Mouse (Mus musculus): Measurements from ENCODE around the gene Gpr3. TPM values are rescaled to one million over a fixed set of nuclear protein-coding genes. Genes with fewer than 3 reads are reported as not detected.

Gpr3 gene
- polyA plus RNA-seq, 1 experiment, result 0.40 TPM

- no peaks in the 10 kb centered on the region for H3K27me3 ChIP-seq (ENCODE audit: control insufficient read depth, insufficient read depth, insufficient read length)
Measured at GRCm38 (mm10) chr4:133242710-133243109, 30.4 kb upstream of the Gpr3 start.

DNA sequence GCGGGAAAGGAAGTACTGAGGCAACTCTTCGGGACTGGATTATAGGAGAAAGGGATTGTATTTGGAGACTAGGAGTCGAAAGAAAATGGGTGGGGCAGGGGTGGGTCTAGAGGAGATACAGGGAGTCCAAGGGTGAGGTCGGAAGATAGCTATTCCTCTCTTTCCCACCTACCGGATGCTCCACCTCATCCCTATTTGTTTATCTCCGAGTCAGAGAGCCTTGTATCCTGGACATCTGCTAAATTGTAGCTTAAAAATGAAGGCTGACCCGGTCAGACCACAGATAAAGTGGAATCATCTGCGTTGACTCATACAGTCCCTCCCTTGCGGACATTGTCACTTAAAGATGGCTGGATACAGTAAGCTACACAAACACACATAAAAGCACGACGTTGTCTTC lies 29.6 kb upstream of the Gpr3 start:
- Histone ChIP-seq H3K79me2 (ENCODE audit: control insufficient read depth, insufficient read depth) (no peaks in the 10 kb centered on the region), H3K27me3 (ENCODE audit: control insufficient read depth, insufficient read depth, insufficient read length) (no peaks in the 10 kb centered on the region)
- TF ChIP-seq MYOD1 (IDR thresholded peaks at IDR 0.05; ENCODE audit: control insufficient read depth in 1 of 3, insufficient read length in 2 of 3, low read depth in 2 of 3) (no peak), POLR2AphosphoS2 (IDR thresholded peaks at IDR 0.05; ENCODE audit: insufficient read length, low read depth) (no peak), MYOG (IDR thresholded peaks at IDR 0.05; ENCODE audit: control insufficient read depth in 1 of 3, insufficient read depth in 1 of 3, insufficient read length in 2 of 3, low read depth in 2 of 3) (no peak)

More at GRCm38 (mm10) chr4:133242710-133243109, 30.4 kb upstream of the Gpr3 start:
- Histone ChIP-seq H3K4me2 (ENCODE audit: low read depth) (peak overlapping the region; percentile 90), H3ac (ENCODE audit: control insufficient read depth, insufficient read length) (no peak overlapping the region), H3K36me3 (ENCODE audit: control insufficient read depth, insufficient read depth) (no peaks in the 10 kb centered on the region), H3K4me3 (peak overlapping the region; percentile 25), H3K79me2 (ENCODE audit: control insufficient read depth, insufficient read depth) (no peaks in the 10 kb centered on the region)
- TF ChIP-seq MAX (IDR thresholded peaks at IDR 0.05; ENCODE audit: low read depth), result no peak
- no peak for TF ChIP-seq TCF12 (IDR thresholded peaks at IDR 0.05; ENCODE audit: insufficient read depth, poor library complexity, severe bottlenecking)
- no peak for TF ChIP-seq TCF3 (IDR thresholded peaks at IDR 0.05; ENCODE audit: insufficient read length, low read depth)
- no peak for TF ChIP-seq REST (IDR thresholded peaks at IDR 0.05; ENCODE audit: insufficient read depth, insufficient read length)
- TF ChIP-seq MYOG (IDR thresholded peaks at IDR 0.05; ENCODE audit: control insufficient read depth in 1 of 3, insufficient read depth in 1 of 3, insufficient read length in 2 of 3, low read depth in 2 of 3), result no peak
- no peak for TF ChIP-seq USF1 (IDR thresholded peaks at IDR 0.05; ENCODE audit: low read depth)
- no peak for TF ChIP-seq E2F4 (IDR thresholded peaks at IDR 0.05; ENCODE audit: insufficient read depth)
- no peak for TF ChIP-seq SRF (IDR thresholded peaks at IDR 0.05; ENCODE audit: control insufficient read depth, insufficient read length, low read depth)
- TF ChIP-seq CEBPB (IDR thresholded peaks at IDR 0.05; ENCODE audit: insufficient read depth, poor library complexity, severe bottlenecking), result no peak
- no peak for TF ChIP-seq MYOD1 (IDR thresholded peaks at IDR 0.05; ENCODE audit: control insufficient read depth in 1 of 3, insufficient read length in 2 of 3, low read depth in 2 of 3)
- no peak for TF ChIP-seq POLR2AphosphoS2 (IDR thresholded peaks at IDR 0.05; ENCODE audit: insufficient read length, low read depth)
- no peak for TF ChIP-seq POLR2A (IDR thresholded peaks at IDR 0.05; ENCODE audit: insufficient read length, low read depth)

DNA sequence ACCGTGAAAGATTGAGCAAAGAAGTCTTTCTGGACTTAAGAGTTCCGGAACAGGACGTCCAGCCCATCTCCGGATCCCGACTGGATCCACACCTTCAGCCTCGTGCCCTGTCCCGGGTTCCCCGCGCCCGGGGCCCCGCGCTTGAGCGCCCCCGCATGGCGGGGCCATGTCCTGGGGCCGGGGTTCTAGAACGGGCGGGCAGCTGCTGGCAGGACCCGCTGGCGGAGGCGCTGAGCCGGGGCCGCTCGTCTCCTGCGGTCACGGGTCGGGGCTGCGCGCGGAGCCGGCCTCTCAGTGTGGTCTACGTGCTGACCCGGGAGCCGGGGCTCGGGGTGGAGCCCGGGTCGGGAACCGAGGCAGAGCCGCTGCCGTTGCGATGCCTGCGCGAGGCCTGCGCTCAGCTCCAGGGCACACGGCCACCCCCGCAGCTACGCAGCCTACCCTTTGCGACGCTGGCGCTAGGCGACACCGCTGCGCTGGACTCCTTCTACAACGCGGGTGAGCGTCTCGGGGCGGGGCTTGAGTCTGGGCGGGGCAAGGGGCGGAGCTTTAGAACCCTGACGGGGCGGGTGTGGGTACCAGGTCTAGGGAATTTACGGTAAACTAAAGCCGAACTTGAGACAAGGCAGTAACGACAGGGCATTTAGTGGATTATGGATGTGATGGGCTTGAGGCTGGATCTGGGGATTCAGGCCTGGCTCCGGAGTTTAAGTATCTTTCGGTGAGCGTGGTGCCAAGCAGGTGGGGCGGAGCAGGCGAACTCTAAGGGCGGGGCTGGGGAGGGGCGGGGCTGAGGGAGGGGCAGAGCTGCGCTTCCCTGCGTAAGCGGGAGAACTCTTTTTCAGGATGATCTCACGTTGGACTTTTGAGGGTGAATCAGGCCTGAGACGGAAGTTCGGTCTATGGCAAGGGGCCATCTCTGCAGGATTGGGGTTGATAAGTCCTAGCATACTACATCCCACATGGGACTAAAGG lies 28.9 kb upstream of the Gpr3 start:
- no peaks in the 10 kb centered on the region for H3K27me3 ChIP-seq (ENCODE audit: control insufficient read depth, insufficient read depth, insufficient read length)
- peak overlapping the region; percentile 29 for H3ac ChIP-seq (ENCODE audit: control insufficient read depth, insufficient read length)
- no peaks in the 10 kb centered on the region for H3K36me3 ChIP-seq (ENCODE audit: control insufficient read depth, insufficient read depth)
- peak overlapping the region; percentile 90 for H3K4me2 ChIP-seq (ENCODE audit: low read depth)
- TF ChIP-seq USF1 (IDR thresholded peaks at IDR 0.05; ENCODE audit: low read depth) (no peak), MAX (IDR thresholded peaks at IDR 0.05; ENCODE audit: low read depth) (no peak), MYOD1 (IDR thresholded peaks at IDR 0.05; ENCODE audit: control insufficient read depth in 1 of 3, insufficient read length in 2 of 3, low read depth in 2 of 3) (no peak), TCF12 (IDR thresholded peaks at IDR 0.05; ENCODE audit: insufficient read depth, poor library complexity, severe bottlenecking) (no peak), CEBPB (IDR thresholded peaks at IDR 0.05; ENCODE audit: insufficient read depth, poor library complexity, severe bottlenecking) (no peak), REST (IDR thresholded peaks at IDR 0.05; ENCODE audit: insufficient read depth, insufficient read length) (no peak), POLR2AphosphoS2 (IDR thresholded peaks at IDR 0.05; ENCODE audit: insufficient read length, low read depth) (peak; percentile 92), POLR2A (IDR thresholded peaks at IDR 0.05; ENCODE audit: insufficient read length, low read depth) (peak; percentile 93), SRF (IDR thresholded peaks at IDR 0.05; ENCODE audit: control insufficient read depth, insufficient read length, low read depth) (no peak), TCF3 (IDR thresholded peaks at IDR 0.05; ENCODE audit: insufficient read length, low read depth) (no peak), MYOG (IDR thresholded peaks at IDR 0.05; ENCODE audit: control insufficient read depth in 1 of 3, insufficient read depth in 1 of 3, insufficient read length in 2 of 3, low read depth in 2 of 3) (peak in 2 of 3 experiments; percentile 39 to 56), E2F4 (IDR thresholded peaks at IDR 0.05; ENCODE audit: insufficient read depth) (no peak)
- H3K4me3 ChIP-seq, result peak overlapping the region; percentile 25
- no peaks in the 10 kb centered on the region for H3K79me2 ChIP-seq (ENCODE audit: control insufficient read depth, insufficient read depth)

More for the DNA sequence above, 29.6 kb upstream of the Gpr3 start:
- Histone ChIP-seq H3ac (ENCODE audit: control insufficient read depth, insufficient read length) (no peak overlapping the region), H3K4me3 (peak overlapping the region; percentile 25), H3K4me2 (ENCODE audit: low read depth) (peak overlapping the region; percentile 90), H3K36me3 (ENCODE audit: control insufficient read depth, insufficient read depth) (no peaks in the 10 kb centered on the region)

DNA sequence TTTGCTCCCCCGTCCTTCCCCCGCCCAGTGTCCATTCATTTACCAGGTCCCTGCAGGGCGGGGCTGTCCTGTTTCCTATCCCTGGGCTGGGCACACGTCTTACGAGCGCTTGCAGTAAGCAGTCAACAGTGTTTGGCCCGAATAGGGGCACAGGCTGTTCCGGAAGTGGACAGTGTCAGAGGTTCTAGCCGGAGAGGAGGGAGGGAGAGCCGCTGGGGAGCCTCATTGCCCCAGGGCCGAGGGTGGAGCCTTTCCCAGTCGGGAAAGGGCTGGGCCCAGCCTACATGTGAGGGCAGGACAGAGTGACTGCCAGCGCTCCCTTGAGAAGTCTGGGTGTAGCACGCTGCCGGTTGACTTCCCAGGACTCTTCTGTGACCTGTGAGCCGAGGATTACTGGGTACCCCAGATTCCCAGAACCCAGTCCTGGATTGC lies 28.2 kb upstream of the Gpr3 start, which contains the start of gene Map3k6:
Gene Map3k6, plus strand, starts transcription at position 329 of the 432 bp plus-strand sequence.
- Histone ChIP-seq H3K4me3 (peak within 1 kb of the TSS; percentile 25), H3ac (ENCODE audit: control insufficient read depth, insufficient read length) (peak within 1 kb of the TSS; percentile 29), H3K79me2 (ENCODE audit: control insufficient read depth, insufficient read depth) (no peaks in the 10 kb centered on the region), H3K36me3 (ENCODE audit: control insufficient read depth, insufficient read depth) (no peaks in the 10 kb centered on the region), H3K27me3 (ENCODE audit: control insufficient read depth, insufficient read depth, insufficient read length) (no peaks in the 10 kb centered on the region), H3K4me2 (ENCODE audit: low read depth) (peak within 1 kb of the TSS; percentile 90)
- TF ChIP-seq CEBPB (IDR thresholded peaks at IDR 0.05; ENCODE audit: insufficient read depth, poor library complexity, severe bottlenecking) (no peak), MAX (IDR thresholded peaks at IDR 0.05; ENCODE audit: low read depth) (no peak), TCF3 (IDR thresholded peaks at IDR 0.05; ENCODE audit: insufficient read length, low read depth) (no peak), REST (IDR thresholded peaks at IDR 0.05; ENCODE audit: insufficient read depth, insufficient read length) (no peak), MYOG (IDR thresholded peaks at IDR 0.05; ENCODE audit: control insufficient read depth in 1 of 3, insufficient read depth in 1 of 3, insufficient read length in 2 of 3, low read depth in 2 of 3) (no peak), POLR2A (IDR thresholded peaks at IDR 0.05; ENCODE audit: insufficient read length, low read depth) (peak; percentile 66), E2F4 (IDR thresholded peaks at IDR 0.05; ENCODE audit: insufficient read depth) (no peak), USF1 (IDR thresholded peaks at IDR 0.05; ENCODE audit: low read depth) (no peak), POLR2AphosphoS2 (IDR thresholded peaks at IDR 0.05; ENCODE audit: insufficient read length, low read depth) (peak; percentile 57), SRF (IDR thresholded peaks at IDR 0.05; ENCODE audit: control insufficient read depth, insufficient read length, low read depth) (no peak), TCF12 (IDR thresholded peaks at IDR 0.05; ENCODE audit: insufficient read depth, poor library complexity, severe bottlenecking) (no peak), MYOD1 (IDR thresholded peaks at IDR 0.05; ENCODE audit: control insufficient read depth in 1 of 3, insufficient read length in 2 of 3, low read depth in 2 of 3) (no peak)

Data from myocyte (in vitro differentiated cells).